9 mouse cellular contexts compared by ENCODE assay signal in genomic region chr16:18604267-18604701, GRCm38 (mm10). TPM values are rescaled to one million over a fixed set of nuclear protein-coding genes. Genes with fewer than 3 reads are reported as not detected.
DNase-seq lines count a peak whose midpoint lies in the region; ATAC-seq and TF ChIP-seq lines count a peak whose summit lies in the region.
"Had no signal": no experiment of that assay in that cellular context is flagged by ENCODE, and none has a peak within 500 bp of the region (broad histone marks: within the 10 kb centered on the region; RNA-seq: fewer than 3 reads in every experiment).

No protein-coding gene starts in this region.

- H3K27ac ChIP-seq in neural tube, embryonic 15.5 days (replicated peaks), result no peak overlapping the region
- H3K27ac ChIP-seq in heart, embryonic 11.5 days (ENCODE audit: low read depth, low read length), result no peak overlapping the region
- H3K27ac ChIP-seq in kidney, postnatal 0 days, result no peak overlapping the region
- no peak overlapping the region for H3K27ac ChIP-seq in left cerebral cortex, adult 2 months

- no peaks in the 10 kb centered on the region for H3K9me3 ChIP-seq in neural tube, embryonic 15.5 days (replicated peaks)
- no peaks in the 10 kb centered on the region for H3K9me3 ChIP-seq in heart, embryonic 11.5 days (replicated peaks; ENCODE audit: control insufficient read depth, low read length)
- no peaks in the 10 kb centered on the region for H3K9me3 ChIP-seq in kidney, postnatal 0 days (replicated peaks; ENCODE audit: low read length)

- H3K36me3 ChIP-seq in neural tube, embryonic 15.5 days, result no peaks in the 10 kb centered on the region
- H3K36me3 ChIP-seq in heart, embryonic 11.5 days (ENCODE audit: control insufficient read depth, insufficient read depth, low read length), result no peaks in the 10 kb centered on the region
- H3K36me3 ChIP-seq in kidney, postnatal 0 days (ENCODE audit: insufficient read depth, low read length), result no peaks in the 10 kb centered on the region

- DNase-seq in neural tube, embryonic 10.5 days (ENCODE audit: extremely low spot score, low spot score), result peak; percentile 15
- peak; percentile 45 for DNase-seq in kidney, postnatal 0 days (ENCODE audit: low spot score)
- DNase-seq in B cell, adult 2 months, result no peak
- DNase-seq in left cerebral cortex, adult 2 months (ENCODE audit: extremely low spot score in 1 of 2, low spot score in 2 of 2), result no peak
- no peak for DNase-seq in Muller cell, postnatal 12 days (ENCODE audit: inconsistent ontology term)
- no peak for DNase-seq in right cerebral cortex, postnatal 36 days (ENCODE audit: low spot score in 2 of 2)

- no peak for ATAC-seq in neural tube, embryonic 15.5 days (ENCODE audit: low FRiP score)
- peak; percentile 25; the same call in 1 of the 2 replicates for ATAC-seq in heart, embryonic 11.5 days (replicated peaks; ENCODE audit: insufficient number of reproducible peaks, low FRiP score, low TSS enrichment)
- ATAC-seq in kidney, postnatal 0 days (replicated peaks; ENCODE audit: low FRiP score, low read depth), result peak; percentile 82
- ATAC-seq: forebrain, embryonic 16.5 days had no signal

- peaks cover 7% of the 10 kb centered on the region; the same call in 1 of the 2 replicates for H3K27me3 ChIP-seq in neural tube, embryonic 15.5 days (replicated peaks)
- H3K27me3 ChIP-seq in heart, embryonic 11.5 days (ENCODE audit: control insufficient read depth, insufficient read depth, low read length), result peaks cover 10% of the 10 kb centered on the region
- H3K27me3 ChIP-seq in kidney, postnatal 0 days (ENCODE audit: insufficient read depth, low read length), result no peaks in the 10 kb centered on the region

- intact Hi-C loops in left cerebral cortex, adult 2 months (cut with DNase I), result no loop called here

- WGBS in neural tube, embryonic 15.5 days, result 67% methylated on average over 8 of the region's 8 CpGs
- 41% methylated on average over 8 of the region's 8 CpGs for WGBS in heart, embryonic 11.5 days (ENCODE audit: insufficient replicate concordance)
- 42% methylated on average over 8 of the region's 8 CpGs for WGBS in kidney, postnatal 0 days

- H3K4me1 ChIP-seq in neural tube, embryonic 15.5 days, result peaks cover 4% of the 10 kb centered on the region; the same call in 1 of the 2 replicates
- peaks cover 24% of the 10 kb centered on the region for H3K4me1 ChIP-seq in heart, embryonic 11.5 days (ENCODE audit: control insufficient read depth, insufficient read depth, low read length)
- H3K4me1 ChIP-seq in kidney, postnatal 0 days (replicated peaks; ENCODE audit: insufficient read depth, low read length), result 0 out of 2 replicates have a peak, but pooled peaks cover 2% of the 10 kb centered on the region

- TF ChIP-seq CTCF in kidney, postnatal 0 days (IDR thresholded peaks at IDR 0.05; ENCODE audit: low read depth), result no peak
- TF ChIP-seq CTCF in left cerebral cortex, adult 2 months (IDR thresholded peaks at IDR 0.05), result no peak

- H3K9ac ChIP-seq in neural tube, embryonic 15.5 days (replicated peaks), result no peak overlapping the region
- H3K9ac ChIP-seq in heart, embryonic 11.5 days (ENCODE audit: low read depth, low read length), result peak overlapping the region; percentile 50; the same call in 1 of the 2 replicates
- 0 out of 2 replicates have a peak overlapping the region, but pooled peaks have one; percentile 10 for H3K9ac ChIP-seq in kidney, postnatal 0 days (ENCODE audit: low read depth, low read length)

- H3K4me2 ChIP-seq in neural tube, embryonic 15.5 days, result no peak overlapping the region
- H3K4me2 ChIP-seq in heart, embryonic 11.5 days, result no peak overlapping the region
- H3K4me2 ChIP-seq in kidney, postnatal 0 days (ENCODE audit: low read length), result no peak overlapping the region

- no peak overlapping the region for H3K4me3 ChIP-seq in neural tube, embryonic 15.5 days (replicated peaks)
- H3K4me3 ChIP-seq in heart, embryonic 11.5 days (ENCODE audit: low read depth, low read length), result no peak overlapping the region
- no peak overlapping the region for H3K4me3 ChIP-seq in kidney, postnatal 0 days (replicated peaks; ENCODE audit: low read depth, low read length)
- no peak overlapping the region for H3K4me3 ChIP-seq in left cerebral cortex, adult 2 months

RNA-seq across cellular contexts. Expression of gene Tbx1, which starts 13.8 kb away (rescaled TPM):
- polyA plus RNA-seq in neural tube, embryonic 15.5 days (2015; fragmentation: Nextera tagmentation; extraction: Ambion mirVana), result 1.2 and 1.9 TPM in 2 replicates
- 1.2 and 1.4 TPM in 2 replicates for polyA plus RNA-seq in heart, embryonic 11.5 days (2014; fragmentation: Nextera tagmentation; extraction: Ambion mirVana)
- polyA plus RNA-seq in kidney, postnatal 0 days (2015; fragmentation: Nextera tagmentation; extraction: Ambion mirVana), result 0.23 and 0.32 TPM in 2 replicates
- 1 to 10 TPM; 1.1 to 2.0 TPM for total RNA-seq in left cerebral cortex, adult 2 months (2021)

RNA-seq across cellular contexts. Expression of gene Gp1bb, which starts 17.9 kb away (rescaled TPM):
- 10.1 and 11.5 TPM in 2 replicates for polyA plus RNA-seq in neural tube, embryonic 15.5 days (2015; fragmentation: Nextera tagmentation; extraction: Ambion mirVana)
- 8.3 and 8.6 TPM in 2 replicates for polyA plus RNA-seq in heart, embryonic 11.5 days (2014; fragmentation: Nextera tagmentation; extraction: Ambion mirVana)
- 0.57 and 0.92 TPM in 2 replicates for polyA plus RNA-seq in kidney, postnatal 0 days (2015; fragmentation: Nextera tagmentation; extraction: Ambion mirVana)
- 1 to 10 TPM; 1.1 to 1.8 TPM for total RNA-seq in left cerebral cortex, adult 2 months (2021)

RNA-seq across cellular contexts. Expression of gene Gm49601, which starts 21.9 kb away (rescaled TPM):
- 14.0 and 21.3 TPM in 2 replicates for polyA plus RNA-seq in neural tube, embryonic 15.5 days (2015; fragmentation: Nextera tagmentation; extraction: Ambion mirVana)
- 0.73 and 1.0 TPM in 2 replicates for polyA plus RNA-seq in heart, embryonic 11.5 days (2014; fragmentation: Nextera tagmentation; extraction: Ambion mirVana)
- 1.3 and 2.0 TPM in 2 replicates for polyA plus RNA-seq in kidney, postnatal 0 days (2015; fragmentation: Nextera tagmentation; extraction: Ambion mirVana)
- total RNA-seq in left cerebral cortex, adult 2 months (2021), result 100 to 1,000 TPM; 260 to 297 TPM

RNA-seq across cellular contexts. Expression of gene Sept5, which starts 25.5 kb away (rescaled TPM):
- 185 and 216 TPM in 2 replicates for polyA plus RNA-seq in neural tube, embryonic 15.5 days (2015; fragmentation: Nextera tagmentation; extraction: Ambion mirVana)
- 6.2 and 8.3 TPM in 2 replicates for polyA plus RNA-seq in heart, embryonic 11.5 days (2014; fragmentation: Nextera tagmentation; extraction: Ambion mirVana)
- polyA plus RNA-seq in kidney, postnatal 0 days (2015; fragmentation: Nextera tagmentation; extraction: Ambion mirVana), result 10.4 and 12.0 TPM in 2 replicates
- 100 to 1,000 TPM; 801 to 836 TPM for total RNA-seq in left cerebral cortex, adult 2 months (2021)

Comparison
In these comparisons a context has a peak if more than half of its experiments do, and no peak if none do; other contexts are left out.
1. DNase-seq: peak in neural tube, embryonic 10.5 days (single experiment) and kidney, postnatal 0 days (single experiment); none in B cell, adult 2 months (0 of 2), left cerebral cortex, adult 2 months (0 of 2), Muller cell, postnatal 12 days (single experiment) and right cerebral cortex, postnatal 36 days (0 of 2).